Mouse (Mus musculus) heart, embryonic 14.5 days (tissue): Measurements from ENCODE around the gene Galr3. TPM values are rescaled to one million over a fixed set of nuclear protein-coding genes. Genes with fewer than 3 reads are reported as not detected.
A peak's percentile ranks its signal among the peaks of the same experiment; 100 is the strongest.
"Not testable (repeated sequence)": the region's sequence is repeated elsewhere in the genome, so short reads cannot be mapped to it uniquely, and the experiment has no call there.

ENCODE experiments used
- ATAC-seq: fragments of 200-750 bp; cut with Nextera tagmentation; 2 replicates; pipeline ENCODE4 v1.8.0; 2017; ENCODE audit warnings: low read depth, moderate TSS enrichment; ENCODE audit not compliant: insufficient number of reproducible peaks, insufficient read depth, low FRiP score
- H3K27ac ChIP-seq, 2 experiments: fragments of 200-500 bp in 1 of 2; fragments of 300-500 bp in 1 of 2; sonication (generic) in 1 of 2; replicated peaks in 1 of 2; 2 replicates each; pipeline ENCODE4 v1.5.1; 2012 to 2014; ENCODE audit warnings: low read depth in 2 of 2, low read length in 2 of 2, control low read depth in 1 of 2, mild to moderate bottlenecking in 1 of 2, mixed read lengths in 1 of 2; ENCODE audit not compliant: control insufficient read depth in 1 of 2, insufficient read depth in 1 of 2
- H3K27me3 ChIP-seq: fragments of 300-500 bp; sonication (generic); 2 replicates; pipeline ENCODE4 v1.6.1; 2014; ENCODE audit warnings: mild to moderate bottlenecking, low read length, control low read depth; ENCODE audit not compliant: control insufficient read depth, insufficient read depth
- H3K36me3 ChIP-seq: fragments of 300-500 bp; sonication (generic); 2 replicates; pipeline ENCODE4 v1.6.1; 2014; ENCODE audit warnings: mild to moderate bottlenecking, control low read depth, low read length, mixed read lengths; ENCODE audit not compliant: control insufficient read depth, insufficient read depth
- H3K4me1 ChIP-seq, 2 experiments: fragments of 200-500 bp in 1 of 2; fragments of 300-500 bp in 1 of 2; sonication (generic) in 1 of 2; 2 replicates each; pipeline ENCODE4 v1.6.1; 2012 to 2014; ENCODE audit warnings: low read length in 2 of 2, control low read depth in 1 of 2, mixed read lengths in 1 of 2; ENCODE audit not compliant: control insufficient read depth in 2 of 2, insufficient read depth in 2 of 2
- H3K4me2 ChIP-seq: fragments of 300-500 bp; sonication (generic); 2 replicates; pipeline ENCODE4 v1.6.1; 2014; ENCODE audit warnings: mild to moderate bottlenecking, low read length
- H3K4me3 ChIP-seq, 2 experiments: fragments of 200-500 bp in 1 of 2; fragments of 300-500 bp in 1 of 2; sonication (generic) in 1 of 2; 2 replicates each; pipeline ENCODE4 v1.5.1; 2012 to 2014; ENCODE audit warnings: low read length in 2 of 2, mild to moderate bottlenecking in 2 of 2, control low read depth in 1 of 2, low read depth in 1 of 2, moderate library complexity in 1 of 2; ENCODE audit not compliant: control insufficient read depth in 1 of 2, insufficient read depth in 1 of 2
- H3K9ac ChIP-seq: fragments of 300-500 bp; sonication (generic); 2 replicates; pipeline ENCODE4 v1.6.1; 2014; ENCODE audit warnings: mild to moderate bottlenecking, low read length
- H3K9me3 ChIP-seq: fragments of 300-500 bp; sonication (generic); 2 replicates; pipeline ENCODE4 v1.6.1; 2016; ENCODE audit warnings: low read length, control low read depth; ENCODE audit not compliant: control insufficient read depth
- WGBS: fragments of 180-500 bp; shearing (Covaris S2); extraction: QIAGEN DNeasy Blood & Tissue Kit; methylation state at CpG from one replicate; pipeline ENCODE4 v1.1.7; 2014; 5-methylcytosine and 5-hydroxymethylcytosine counted together
- polyA plus RNA-seq: library from polyadenylated mRNA; unstranded; fragments of >200 nt; fragmentation: Nextera tagmentation; extraction: Ambion mirVana; gene quantifications from 2 replicates; pipeline ENCODE4 v1.2.1, GENCODE M21; 2014

Gene Galr3
- polyA plus RNA-seq, 1 experiment from 2014 or later: not detected

- not testable (repeated sequence) for H3K27me3 ChIP-seq, H3K27ac ChIP-seq, H3K4me2 ChIP-seq, H3K36me3 ChIP-seq, H3K9me3 ChIP-seq, H3K9ac ChIP-seq, ATAC-seq, H3K4me3 ChIP-seq
- H3K4me1 ChIP-seq: peaks cover 17 to 26% of the 10 kb centered on the region in 2 experiments
- WGBS: 87% methylated on average over 5 of the region's 5 CpGs
Measured at GRCm38 (mm10) chr15:79031908-79032307, 9.8 kb upstream of the Galr3 start.

- peak overlapping the region; percentile 38; the same call in 1 of the 2 replicates for H3K9ac ChIP-seq
- no peak for ATAC-seq
- H3K9me3 ChIP-seq: no peaks in the 10 kb centered on the region
- H3K4me2 ChIP-seq: peak overlapping the region; percentile 44
- no peak overlapping the region for H3K27ac ChIP-seq
- 8% methylated on average over 14 of the region's 14 CpGs for WGBS
- no peak overlapping the region for H3K4me3 ChIP-seq
- H3K4me1 ChIP-seq: peaks cover 10 to 22% of the 10 kb centered on the region in 2 experiments
- H3K36me3 ChIP-seq: no peaks in the 10 kb centered on the region
- peaks cover 36% of the 10 kb centered on the region for H3K27me3 ChIP-seq
Measured at GRCm38 (mm10) chr15:79037913-79038328, 3.8 kb upstream of the Galr3 start.

GRCm38 (mm10) chr15:79038331-79038730 is 3.4 kb upstream of the Galr3 start:
- Histone ChIP-seq H3K27ac (no peak overlapping the region), H3K4me3 (no peak overlapping the region), H3K27me3 (peaks cover 40% of the 10 kb centered on the region), H3K9me3 (no peaks in the 10 kb centered on the region), H3K4me1 (peaks cover 10 to 26% of the 10 kb centered on the region in 2 experiments), H3K9ac (peak overlapping the region; percentile 38; the same call in 1 of the 2 replicates), H3K4me2 (0 out of 2 replicates have a peak overlapping the region, but pooled peaks have one; percentile 44), H3K36me3 (no peaks in the 10 kb centered on the region)
- WGBS: 65% methylated on average over 10 of the region's 10 CpGs
- ATAC-seq: no peak

GRCm38 (mm10) chr15:79038853-79039252 is 2.8 kb upstream of the Galr3 start:
- WGBS: 14% methylated on average over 7 of the region's 7 CpGs

GRCm38 (mm10) chr15:79040501-79041416 is 926 bp upstream of the Galr3 start:
- Histone ChIP-seq H3K27ac (no peak overlapping the region), H3K9me3 (no peaks in the 10 kb centered on the region), H3K4me1 (peaks cover 10 to 28% of the 10 kb centered on the region in 2 experiments), H3K36me3 (no peaks in the 10 kb centered on the region), H3K4me2 (peak overlapping the region; percentile 59), H3K9ac (peak overlapping the region; percentile 26; the same call in 1 of the 2 replicates), H3K27me3 (peaks cover 46% of the 10 kb centered on the region), H3K4me3 (peak overlapping the region; percentile 12 to 20; a peak in 2 of 4 replicates)
- 17% methylated on average over 24 of the region's 24 CpGs for WGBS
- no peak for ATAC-seq

More at GRCm38 (mm10) chr15:79038853-79039252, 2.8 kb upstream of the Galr3 start:
- H3K9me3 ChIP-seq: no peaks in the 10 kb centered on the region
- peaks cover 45% of the 10 kb centered on the region for H3K27me3 ChIP-seq
- no peak overlapping the region for H3K27ac ChIP-seq
- no peak overlapping the region for H3K4me2 ChIP-seq
- ATAC-seq: peak; percentile 64
- H3K36me3 ChIP-seq: no peaks in the 10 kb centered on the region
- no peak overlapping the region for H3K9ac ChIP-seq
- no peak overlapping the region for H3K4me3 ChIP-seq
- peaks cover 10 to 28% of the 10 kb centered on the region in 2 experiments for H3K4me1 ChIP-seq

- Histone ChIP-seq H3K9ac (peak overlapping the region; percentile 59), H3K36me3 (no peaks in the 10 kb centered on the region), H3K4me1 (peaks cover 9 to 28% of the 10 kb centered on the region in 2 experiments), H3K27ac (no peak overlapping the region), H3K4me2 (peak overlapping the region; percentile 93), H3K9me3 (no peaks in the 10 kb centered on the region), H3K4me3 (peak overlapping the region; percentile 56 to 57), H3K27me3 (peaks cover 46% of the 10 kb centered on the region)
- no peak for ATAC-seq
- WGBS: under 1% methylated on average over 95 of the region's 105 CpGs
Measured at GRCm38 (mm10) chr15:79042721-79043491, 1.2 kb downstream of the Galr3 start.

- no peaks in the 10 kb centered on the region for H3K9me3 ChIP-seq
- H3K27ac ChIP-seq: no peak overlapping the region
- H3K36me3 ChIP-seq: no peaks in the 10 kb centered on the region
- no peak for ATAC-seq
- peaks cover 41% of the 10 kb centered on the region for H3K27me3 ChIP-seq
- no peak overlapping the region for H3K4me2 ChIP-seq
- H3K9ac ChIP-seq: no peak overlapping the region
- no peak overlapping the region for H3K4me3 ChIP-seq
- 43% methylated on average over 4 of the region's 4 CpGs for WGBS
- H3K4me1 ChIP-seq: peaks cover 5 to 22% of the 10 kb centered on the region in 2 experiments; a peak in 3 of 4 replicates
Measured at GRCm38 (mm10) chr15:79044837-79045236, 3.2 kb downstream of the Galr3 start.
